Mouse (Mus musculus) gastrocnemius, postnatal 25 days (tissue): ENCODE measurements around the gene Adamtsl5. TPM values are rescaled to one million over a fixed set of nuclear protein-coding genes. Genes with fewer than 3 reads are reported as not detected.

Experiments
- DNase-seq: peaks from one replicate; pipeline ENCODE4 v3.0.0; 2022
- long read RNA-seq, 2 experiments: library from polyadenylated mRNA; stranded (forward); transcript quantifications; one replicate each; pipeline ENCODE4 v2.0.0; 2021
- total RNA-seq, 2 experiments: library from RNA; stranded (reverse); gene quantifications; 1 replicate in 1 of 2; 2 replicates in 1 of 2; pipeline ENCODE4 v1.2.3; 2021

Gene Adamtsl5
- 10 to 100 TPM; 38.8 to 70.8 TPM for total RNA-seq
- long read RNA-seq, experiment 1, transcript Adamtsl5-201 (13 exons, 1,957 nt) = major isoform, 5 of 40 reads
- long read RNA-seq, experiment 1, partial matches to known transcripts = 7 of 40 reads
- long read RNA-seq, experiment 1, other reads (novel, unspliced or antisense) = 25 of 40 reads
- long read RNA-seq, experiment 2, transcript Adamtsl5-201 (13 exons, 1,957 nt) = major isoform, 13 of 50 reads
- long read RNA-seq, experiment 2, partial matches to known transcripts = 20 of 50 reads
- long read RNA-seq, experiment 2, other reads (novel, unspliced or antisense) = 15 of 50 reads

GRCm38 (mm10) chr10:80348244-80348781 lies at the start of gene Adamtsl5:
Adamtsl5 (minus strand) TSS chr10:80348412.
- peak; percentile 78 for DNase-seq

GRCm38 (mm10) chr10:80397524-80398173 lies 49.4 kb upstream of the Adamtsl5 start:
- DNase-seq = no peak

- DNase-seq = no peak
Measured at GRCm38 (mm10) chr10:80396822-80397523, 48.8 kb upstream of the Adamtsl5 start.

GRCm38 (mm10) chr10:80395025-80395627 lies 46.9 kb upstream of the Adamtsl5 start:
- no peak for DNase-seq

GRCm38 (mm10) chr10:80392687-80393086 lies 44.5 kb upstream of the Adamtsl5 start:
- DNase-seq = no peak

- DNase-seq = no peak
Measured at GRCm38 (mm10) chr10:80390697-80391096, 42.5 kb upstream of the Adamtsl5 start.

- no peak for DNase-seq
Measured at GRCm38 (mm10) chr10:80389185-80389708, 41.0 kb upstream of the Adamtsl5 start.

- no peak for DNase-seq
Measured at GRCm38 (mm10) chr10:80388731-80389130, 40.5 kb upstream of the Adamtsl5 start.

- DNase-seq = peak; percentile 88
Measured at GRCm38 (mm10) chr10:80387522-80387959, 39.3 kb upstream of the Adamtsl5 start, which contains the start of gene Mex3d. Mex3d (minus strand) TSS chr10:80387659.

GRCm38 (mm10) chr10:80386735-80387471 lies 38.7 kb upstream of the Adamtsl5 start:
- DNase-seq = no peak

- DNase-seq = no peak
Measured at GRCm38 (mm10) chr10:80385811-80386734, 37.9 kb upstream of the Adamtsl5 start.

- no peak for DNase-seq
Measured at GRCm38 (mm10) chr10:80385310-80385709, 37.1 kb upstream of the Adamtsl5 start.

- no peak for DNase-seq
Measured at GRCm38 (mm10) chr10:80384709-80385108, 36.5 kb upstream of the Adamtsl5 start.

GRCm38 (mm10) chr10:80384115-80384639 lies 36.0 kb upstream of the Adamtsl5 start:
- no peak for DNase-seq

- no peak for DNase-seq
Measured at GRCm38 (mm10) chr10:80383431-80383830, 35.2 kb upstream of the Adamtsl5 start.

GRCm38 (mm10) chr10:80382641-80383365 lies 34.6 kb upstream of the Adamtsl5 start:
- no peak for DNase-seq

GRCm38 (mm10) chr10:80377716-80378115 lies 29.5 kb upstream of the Adamtsl5 start:
- DNase-seq = no peak

GRCm38 (mm10) chr10:80376160-80376559 lies 27.9 kb upstream of the Adamtsl5 start:
- peak; percentile 82 for DNase-seq

- peak; percentile 55 for DNase-seq
Measured at GRCm38 (mm10) chr10:80374063-80374462, 25.9 kb upstream of the Adamtsl5 start.
